Mouse (Mus musculus) cerebellum, adult 2 months (tissue): ENCODE results near the gene Cntn2. TPM values are rescaled to one million over a fixed set of nuclear protein-coding genes. Genes with fewer than 3 reads are reported as not detected.

ENCODE experiments used
- DNase-seq, 2 experiments: peaks; one replicate each; pipeline ENCODE4 v3.0.0; 2021
- H3K27ac ChIP-seq: fragments of 200-500 bp; 2 replicates; pipeline ENCODE4 v1.5.1; 2012; ENCODE audit warnings: low read length, control low read depth, inconsistent platforms; ENCODE audit not compliant: insufficient read depth
- H3K27me3 ChIP-seq: fragments of 200-500 bp; 2 replicates; pipeline ENCODE4 v1.6.1; 2012; ENCODE audit warnings: inconsistent platforms, mild to moderate bottlenecking, low read length, moderate library complexity; ENCODE audit not compliant: control insufficient read depth, insufficient read depth
- H3K4me1 ChIP-seq: fragments of 200-500 bp; 2 replicates; pipeline ENCODE4 v1.6.1; 2011; ENCODE audit warnings: low read length; ENCODE audit not compliant: control insufficient read depth, insufficient read depth
- H3K4me3 ChIP-seq: fragments of 200-500 bp; replicated peaks from 2 replicates; pipeline ENCODE3; 2011; ENCODE audit warnings: mild to moderate bottlenecking, low read depth, low read length, control low read depth; ENCODE audit not compliant: insufficient read depth
- CTCF ChIP-seq: fragments of 200-500 bp; IDR thresholded peaks from 2 replicates; pipeline ENCODE4 v1.5.1; 2011; ENCODE audit warnings: low read depth, mild to moderate bottlenecking, control low read depth, low read length, moderate library complexity, borderline replicate concordance; ENCODE audit not compliant: insufficient read depth
- POLR2A ChIP-seq: fragments of 200-500 bp; IDR thresholded peaks from 2 replicates; pipeline ENCODE4 v1.6.1; 2011; ENCODE audit warnings: low read length, control low read depth, borderline replicate concordance; ENCODE audit not compliant: insufficient read depth
- WGBS: fragments of 180-500 bp; shearing (Covaris S2); methylation state at CpG from one replicate; pipeline ENCODE4 v1.1.7; 2018; 5-methylcytosine and 5-hydroxymethylcytosine counted together
- polyA plus RNA-seq: library from polyadenylated mRNA; depleted of rRNA; stranded (reverse); fragments of >200 nt; gene quantifications from 2 replicates; pipeline ENCODE4 v1.2.3, GENCODE M21; 2012

Gene Cntn2
- polyA plus RNA-seq, 1 experiment = 165 TPM

DNA sequence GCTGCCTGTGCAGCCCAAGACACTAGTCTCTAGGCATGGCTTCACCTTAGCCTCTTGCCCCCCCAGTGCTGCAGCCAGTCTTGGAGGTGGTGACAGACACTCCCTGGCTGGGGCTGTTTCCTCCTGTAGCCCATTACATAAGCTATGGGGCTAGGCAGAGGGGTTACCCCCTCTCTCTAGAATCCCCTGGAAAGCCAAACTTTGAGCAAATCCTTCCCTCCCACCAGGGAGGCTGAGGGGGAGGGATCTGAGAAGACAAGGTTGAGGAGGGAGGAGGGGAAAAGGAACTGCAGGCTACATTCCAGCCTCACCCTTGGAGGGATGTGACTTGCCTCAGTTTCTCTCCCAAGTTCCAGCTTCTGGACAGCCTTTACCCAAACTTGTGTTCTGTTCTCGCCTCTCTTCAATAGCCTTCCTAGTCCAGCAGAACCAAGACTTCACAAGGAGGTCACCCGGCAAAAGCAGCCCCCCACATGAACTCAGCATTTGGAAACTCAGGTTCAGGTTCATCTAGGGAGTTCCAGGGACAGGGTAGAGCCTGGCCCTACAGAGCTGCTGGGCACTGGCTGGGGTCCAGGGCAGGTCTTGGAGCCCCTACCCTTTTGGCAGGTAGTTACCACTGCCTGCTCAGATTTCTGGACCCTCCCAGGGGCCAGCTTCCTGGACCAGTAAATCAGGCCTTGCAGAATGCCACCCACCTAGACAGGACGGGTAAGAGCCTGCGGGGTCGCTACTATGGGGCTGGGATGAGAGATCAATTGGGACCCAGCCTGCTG lies 1.0 kb downstream of the Cntn2 start:
- peak; percentile 55 to 62 for DNase-seq
- 10% methylated on average over 5 of the region's 5 CpGs for WGBS

DNA sequence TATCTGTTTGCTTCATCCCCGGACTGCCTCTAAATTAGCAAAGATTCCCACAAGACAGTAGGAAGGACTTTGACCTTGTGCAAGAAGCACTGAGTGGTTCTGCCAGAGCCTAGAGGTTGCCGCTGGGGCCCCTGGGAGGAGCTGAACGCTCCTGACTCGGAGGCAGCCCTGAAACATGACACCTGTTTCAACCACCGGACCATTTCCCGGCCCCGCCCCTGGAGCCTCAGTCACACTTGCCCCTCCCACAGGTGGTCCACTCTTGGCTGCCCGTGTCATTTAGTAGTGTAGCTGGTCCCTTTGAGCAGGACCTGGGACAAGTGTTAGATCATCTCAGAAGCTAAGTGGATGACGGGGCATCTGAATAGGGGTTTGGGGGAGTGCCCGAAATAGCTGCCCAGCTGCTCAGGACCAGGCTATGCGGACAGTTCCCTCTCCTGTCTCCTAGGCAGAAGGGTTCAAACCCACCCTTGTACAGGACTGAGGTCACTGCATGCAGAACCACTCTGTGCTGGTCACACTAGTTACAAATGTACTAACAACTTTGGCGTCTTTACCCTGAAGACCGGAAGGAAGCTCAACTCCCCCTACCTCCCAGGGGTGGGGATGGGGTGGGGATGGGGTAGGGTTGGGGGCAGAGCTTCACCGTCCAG lies 1.8 kb downstream of the Cntn2 start:
- H3K27ac ChIP-seq = peak overlapping the region; percentile 93
- H3K4me1 ChIP-seq = peaks cover 32% of the 10 kb centered on the region
- no peaks in the 10 kb centered on the region for H3K27me3 ChIP-seq
- H3K4me3 ChIP-seq = peak overlapping the region; percentile 99
- peak; percentile 69 to 72 for DNase-seq
- 4% methylated on average over 14 of the region's 14 CpGs for WGBS
- TF ChIP-seq POLR2A = no peak

More for the DNA sequence above, 1.0 kb downstream of the Cntn2 start:
- H3K27ac ChIP-seq = peak overlapping the region; percentile 92
- H3K27me3 ChIP-seq = no peaks in the 10 kb centered on the region
- H3K4me1 ChIP-seq = peaks cover 26% of the 10 kb centered on the region
- TF ChIP-seq CTCF = no peak
- peak; percentile 22; the same call in 1 of the 2 replicates for TF ChIP-seq POLR2A
- peak overlapping the region; percentile 99 for H3K4me3 ChIP-seq

GRCm38 (mm10) chr1:132540701-132541100 lies 2.4 kb downstream of the Cntn2 start:
- H3K4me3 ChIP-seq = peak overlapping the region; percentile 99
- TF ChIP-seq POLR2A (no peak), CTCF (no peak)
- H3K27ac ChIP-seq = peak overlapping the region; percentile 93
- DNase-seq = peak; percentile 21 to 43
- peaks cover 38% of the 10 kb centered on the region for H3K4me1 ChIP-seq
- no peaks in the 10 kb centered on the region for H3K27me3 ChIP-seq
- 14% methylated on average over 7 of the region's 7 CpGs for WGBS

DNA sequence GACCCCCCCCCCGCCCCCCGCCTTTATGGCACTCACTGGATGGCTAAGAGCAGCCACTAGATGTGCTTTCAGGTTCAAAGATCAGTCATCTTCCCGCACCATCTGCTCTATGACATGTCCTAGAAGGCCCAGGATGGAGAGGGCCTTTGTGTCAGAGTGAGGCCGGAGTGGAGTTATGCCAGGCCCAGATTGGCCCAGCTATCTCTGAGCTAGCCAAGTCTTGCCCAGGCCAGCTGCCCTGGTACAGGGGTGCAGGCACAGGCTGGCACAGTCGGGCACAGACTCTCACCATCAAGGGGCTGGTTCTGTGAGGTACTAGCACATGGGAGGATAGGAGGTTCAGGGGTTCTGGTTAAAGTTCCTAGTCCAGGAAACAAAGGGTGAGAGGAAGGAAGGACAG lies 5.3 kb downstream of the Cntn2 start:
- no peak for TF ChIP-seq CTCF
- TF ChIP-seq POLR2A = peak; percentile 23; the same call in 1 of the 2 replicates
- Histone ChIP-seq H3K4me1 (peaks cover 59% of the 10 kb centered on the region), H3K27ac (peak overlapping the region; percentile 91), H3K27me3 (no peaks in the 10 kb centered on the region), H3K4me3 (peak overlapping the region; percentile 20)
- WGBS = 16% methylated on average over 5 of the region's 5 CpGs
- DNase-seq = peak; percentile 88 to 94

- peak overlapping the region; percentile 77 for H3K27ac ChIP-seq
- TF ChIP-seq POLR2A (no peak), CTCF (no peak)
- H3K4me3 ChIP-seq = no peak overlapping the region
- 4% methylated on average over 3 of the region's 3 CpGs for WGBS
- peak; percentile 46 to 66 for DNase-seq
- peaks cover 71% of the 10 kb centered on the region for H3K4me1 ChIP-seq
- H3K27me3 ChIP-seq = no peaks in the 10 kb centered on the region
Observed at GRCm38 (mm10) chr1:132536416-132536815, 6.6 kb downstream of the Cntn2 start.

- 27% methylated on average over 4 of the region's 4 CpGs for WGBS
- H3K27ac ChIP-seq = peak overlapping the region; percentile 18
- H3K4me1 ChIP-seq = peaks cover 77% of the 10 kb centered on the region
- no peaks in the 10 kb centered on the region for H3K27me3 ChIP-seq
- peak; percentile 35 to 40 for DNase-seq
- TF ChIP-seq POLR2A (no peak), CTCF (no peak)
- no peak overlapping the region for H3K4me3 ChIP-seq
Observed at GRCm38 (mm10) chr1:132535541-132535940, 7.5 kb downstream of the Cntn2 start.

- no peak for DNase-seq
- no peak for TF ChIP-seq CTCF
- no peak for TF ChIP-seq POLR2A
- 14% methylated on average over 8 of the region's 8 CpGs for WGBS
- H3K4me1 ChIP-seq = peaks cover 90% of the 10 kb centered on the region
- H3K4me3 ChIP-seq = no peak overlapping the region
- peak overlapping the region; percentile 8; the same call in 1 of the 2 replicates for H3K27ac ChIP-seq
- H3K27me3 ChIP-seq = no peaks in the 10 kb centered on the region
Observed at GRCm38 (mm10) chr1:132533840-132534239, 9.2 kb downstream of the Cntn2 start.
